Mouse (Mus musculus) hindbrain, embryonic 15.5 days (tissue): ENCODE data around the gene Muc2. TPM values are rescaled to one million over a fixed set of nuclear protein-coding genes. Genes with fewer than 3 reads are reported as not detected.

ENCODE experiments used
- ATAC-seq: fragments of 200-750 bp; cut with Nextera tagmentation; 2 replicates; pipeline ENCODE4 v1.8.0; 2017; ENCODE audit warnings: low read depth, moderate number of reproducible peaks, moderate TSS enrichment; ENCODE audit not compliant: low FRiP score
- H3K27ac ChIP-seq: fragments of 300-500 bp; sonication (generic); replicated peaks from 2 replicates; pipeline ENCODE4 v1.5.1; 2015; ENCODE audit warnings: mild to moderate bottlenecking, inconsistent platforms
- H3K27me3 ChIP-seq: fragments of 300-500 bp; sonication (generic); 2 replicates; pipeline ENCODE4 v1.6.1; 2015; ENCODE audit warnings: control low read depth, inconsistent platforms
- H3K36me3 ChIP-seq: fragments of 300-500 bp; sonication (generic); 2 replicates; pipeline ENCODE4 v1.6.1; 2015; ENCODE audit warnings: control low read depth, inconsistent platforms
- H3K4me1 ChIP-seq: fragments of 300-500 bp; sonication (generic); replicated peaks from 2 replicates; pipeline ENCODE4 v1.6.1; 2015; ENCODE audit warnings: control low read depth, inconsistent platforms
- H3K4me2 ChIP-seq: fragments of 300-500 bp; sonication (generic); 2 replicates; pipeline ENCODE4 v1.6.1; 2015; ENCODE audit warnings: moderate library complexity, mild to moderate bottlenecking, inconsistent platforms
- H3K4me3 ChIP-seq: fragments of 300-500 bp; sonication (generic); 2 replicates; pipeline ENCODE4 v1.5.1; 2015; ENCODE audit warnings: mild to moderate bottlenecking, inconsistent platforms
- H3K9ac ChIP-seq: fragments of 300-500 bp; sonication (generic); 2 replicates; pipeline ENCODE4 v1.6.1; 2015; ENCODE audit warnings: inconsistent platforms
- H3K9me3 ChIP-seq: fragments of 300-500 bp; sonication (generic); 2 replicates; pipeline ENCODE4 v1.6.1; 2016; ENCODE audit warnings: control low read depth, inconsistent platforms
- WGBS: fragments of 180-500 bp; shearing (Covaris S2); methylation state at CpG from one replicate; pipeline ENCODE4 v1.1.7; 2015; 5-methylcytosine and 5-hydroxymethylcytosine counted together
- polyA plus RNA-seq: library from polyadenylated mRNA; unstranded; fragments of >200 nt; fragmentation: Nextera tagmentation; extraction: Ambion mirVana; gene quantifications from 2 replicates; pipeline ENCODE4 v1.2.1, GENCODE M21; 2015

Muc2 gene
- polyA plus RNA-seq, 1 experiment from 2014 or later = 0.29 TPM

DNA sequence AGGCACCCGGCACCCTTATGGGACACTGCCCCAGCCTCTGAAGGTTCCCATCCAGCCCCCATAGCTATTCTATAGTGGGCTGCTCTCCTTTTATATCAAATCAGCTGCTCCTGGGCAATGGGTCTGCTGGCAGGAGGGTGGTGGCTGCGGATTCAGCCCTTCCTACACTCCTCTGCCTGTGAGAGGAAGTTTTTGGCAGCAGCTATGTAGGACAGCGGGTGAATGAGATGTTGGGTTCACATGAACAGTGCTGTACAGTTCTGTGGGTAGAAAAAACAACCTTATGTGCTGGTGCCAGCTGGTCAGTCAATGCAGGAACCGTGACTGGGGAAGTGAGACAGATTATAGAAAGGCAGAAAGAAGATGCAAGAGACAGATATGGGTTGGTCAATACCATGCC lies 11.2 kb upstream of the Muc2 start:
- ATAC-seq = no peak
- Histone ChIP-seq H3K4me1 (no peaks in the 10 kb centered on the region), H3K9ac (no peak overlapping the region), H3K27ac (no peak overlapping the region), H3K4me2 (no peak overlapping the region), H3K27me3 (no peaks in the 10 kb centered on the region), H3K36me3 (no peaks in the 10 kb centered on the region), H3K4me3 (no peak overlapping the region), H3K9me3 (no peaks in the 10 kb centered on the region)
- WGBS = 83% methylated on average over 4 of the region's 4 CpGs

DNA sequence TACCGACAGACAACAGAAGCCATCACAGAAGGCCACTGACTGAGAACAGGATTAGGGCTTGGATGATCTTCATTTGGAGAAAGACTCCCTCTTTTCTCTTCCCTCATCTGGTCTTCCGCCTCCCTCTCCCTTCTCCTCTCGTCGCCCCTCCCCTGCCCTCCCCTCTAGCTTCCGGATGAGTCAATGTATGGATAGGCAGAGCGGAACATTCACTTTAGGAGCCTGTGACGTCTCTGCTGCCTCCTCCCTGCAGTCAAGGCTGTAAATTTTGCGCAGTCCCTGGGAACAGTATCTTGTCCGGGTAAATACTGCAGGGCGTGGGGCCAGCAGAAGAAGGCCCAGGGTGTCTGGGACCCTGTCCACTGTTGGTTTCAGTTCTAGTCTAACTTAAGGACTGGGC lies 2.8 kb upstream of the Muc2 start:
- no peak overlapping the region for H3K27ac ChIP-seq
- H3K27me3 ChIP-seq = no peaks in the 10 kb centered on the region
- H3K36me3 ChIP-seq = no peaks in the 10 kb centered on the region
- no peaks in the 10 kb centered on the region for H3K9me3 ChIP-seq
- no peaks in the 10 kb centered on the region for H3K4me1 ChIP-seq
- H3K4me3 ChIP-seq = no peak overlapping the region
- H3K9ac ChIP-seq = no peak overlapping the region
- no peak for ATAC-seq
- no peak overlapping the region for H3K4me2 ChIP-seq
- 69% methylated on average over 10 of the region's 10 CpGs for WGBS

DNA sequence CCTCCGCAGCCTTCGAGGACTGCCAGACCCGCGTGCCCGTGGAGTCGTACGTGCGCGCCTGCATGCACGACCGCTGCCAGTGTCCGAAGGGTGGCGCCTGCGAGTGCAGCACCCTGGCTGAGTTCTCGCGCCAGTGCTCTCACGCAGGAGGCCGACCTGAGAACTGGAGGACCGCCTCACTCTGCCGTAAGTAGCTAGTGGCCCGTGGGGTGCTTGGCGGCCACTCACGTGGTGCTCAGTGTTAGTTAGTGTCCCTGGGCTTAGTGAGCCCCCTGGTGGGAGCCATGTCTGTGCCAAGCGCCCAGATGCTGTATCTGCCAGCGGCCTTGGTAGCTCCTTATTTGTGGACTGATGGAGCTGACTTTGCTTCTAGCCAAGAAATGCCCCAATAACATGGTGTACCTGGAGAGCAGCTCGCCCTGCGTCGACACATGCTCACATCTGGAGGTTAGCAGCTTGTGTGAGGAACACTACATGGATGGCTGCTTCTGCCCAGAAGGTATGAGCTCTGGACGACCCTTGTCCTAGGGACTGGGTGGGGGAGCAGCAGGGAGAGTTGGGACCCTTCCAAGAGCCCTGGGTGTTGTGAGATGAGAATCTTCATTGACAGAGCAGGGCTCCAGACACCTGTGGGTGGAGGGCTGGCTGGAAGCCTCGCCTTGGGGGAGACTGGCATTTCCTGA lies 3.6 kb downstream of the Muc2 start:
- Histone ChIP-seq H3K9ac (no peak overlapping the region), H3K4me3 (no peak overlapping the region)

DNA sequence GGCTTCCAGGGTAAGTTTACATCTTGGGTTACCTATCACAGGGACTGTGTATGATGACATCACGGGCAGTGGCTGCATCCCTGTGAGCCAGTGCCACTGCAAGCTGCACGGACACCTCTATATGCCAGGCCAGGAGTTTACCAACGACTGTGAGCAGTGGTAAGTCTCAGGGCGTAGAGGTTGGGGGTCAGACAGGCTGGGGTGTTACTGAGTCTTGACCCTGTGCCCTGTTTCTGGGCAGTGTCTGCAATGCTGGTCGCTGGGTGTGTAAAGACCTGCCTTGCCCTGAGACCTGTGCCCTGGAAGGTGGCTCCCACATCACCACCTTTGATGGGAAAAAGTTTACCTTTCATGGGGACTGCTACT lies 4.1 kb downstream of the Muc2 start:
- no peak for ATAC-seq
- H3K9ac ChIP-seq = no peak overlapping the region
- no peaks in the 10 kb centered on the region for H3K27me3 ChIP-seq
- no peaks in the 10 kb centered on the region for H3K9me3 ChIP-seq
- 77% methylated on average over 5 of the region's 5 CpGs for WGBS
- no peak overlapping the region for H3K27ac ChIP-seq
- no peaks in the 10 kb centered on the region for H3K36me3 ChIP-seq
- H3K4me2 ChIP-seq = no peak overlapping the region
- no peaks in the 10 kb centered on the region for H3K4me1 ChIP-seq
- no peak overlapping the region for H3K4me3 ChIP-seq

More for the DNA sequence above, 3.6 kb downstream of the Muc2 start:
- Histone ChIP-seq H3K27ac (no peak overlapping the region), H3K4me2 (peak overlapping the region; percentile 37), H3K36me3 (no peaks in the 10 kb centered on the region), H3K9me3 (no peaks in the 10 kb centered on the region), H3K4me1 (no peaks in the 10 kb centered on the region), H3K27me3 (no peaks in the 10 kb centered on the region)
- WGBS = 63% methylated on average over 30 of the region's 30 CpGs
- ATAC-seq = peak; percentile 48; the same call in 1 of the 2 replicates

DNA sequence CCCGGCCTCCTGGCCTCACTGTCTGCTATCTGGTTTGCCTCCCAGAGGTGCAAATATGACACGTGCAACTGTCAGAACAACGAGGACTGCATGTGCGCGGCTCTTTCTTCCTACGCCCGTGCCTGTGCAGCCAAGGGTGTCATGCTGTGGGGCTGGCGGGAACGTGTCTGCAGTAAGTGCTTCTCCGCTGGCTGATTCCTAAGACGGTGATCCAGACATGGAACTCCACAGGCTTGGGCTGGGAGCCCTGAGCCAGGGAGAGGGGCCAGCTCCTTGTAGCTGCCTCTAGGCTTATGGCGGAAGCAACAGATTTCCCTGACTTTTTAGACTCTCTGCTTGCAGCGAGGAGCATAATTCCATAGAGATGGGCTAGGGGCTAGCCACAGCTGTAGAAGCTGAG lies 6.4 kb downstream of the Muc2 start:
- H3K27me3 ChIP-seq = no peaks in the 10 kb centered on the region
- 83% methylated on average over 13 of the region's 13 CpGs for WGBS
- no peaks in the 10 kb centered on the region for H3K9me3 ChIP-seq
- H3K36me3 ChIP-seq = no peaks in the 10 kb centered on the region
- H3K4me3 ChIP-seq = no peak overlapping the region
- no peak overlapping the region for H3K4me2 ChIP-seq
- H3K27ac ChIP-seq = no peak overlapping the region
- no peak for ATAC-seq
- no peaks in the 10 kb centered on the region for H3K4me1 ChIP-seq
- H3K9ac ChIP-seq = no peak overlapping the region

DNA sequence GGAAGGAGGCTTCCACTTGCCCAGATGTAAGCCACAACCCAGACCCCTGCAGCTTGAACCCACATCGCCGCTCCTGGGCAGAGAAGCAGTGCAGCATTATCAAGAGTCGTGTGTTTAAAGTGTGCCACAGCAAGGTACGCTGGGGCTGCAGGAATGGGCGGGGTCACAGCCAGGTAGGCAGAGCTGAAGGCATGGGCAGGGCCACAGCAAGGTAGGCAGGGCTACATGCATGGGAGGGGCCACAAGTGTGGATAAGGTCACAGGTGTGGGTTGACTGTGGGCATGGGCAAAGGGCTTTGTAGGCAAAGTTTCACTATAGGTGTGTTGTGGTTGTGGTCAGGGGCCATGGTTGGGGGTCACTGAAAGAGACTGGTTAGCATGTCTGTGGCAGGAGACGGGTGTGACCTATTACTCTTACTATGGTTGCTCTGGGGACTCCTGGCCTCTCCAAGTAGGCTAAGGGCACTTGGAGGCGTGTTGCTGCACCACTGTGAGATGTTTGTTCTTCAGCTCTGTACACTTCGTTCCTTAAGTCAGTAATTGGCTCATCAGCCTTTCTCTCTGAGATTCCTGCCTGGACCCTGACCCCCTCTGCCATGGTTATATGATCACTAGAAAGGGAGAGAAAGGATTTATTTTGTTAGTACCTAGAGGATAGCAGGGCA lies 9.5 kb downstream of the Muc2 start:
- Histone ChIP-seq H3K27ac (no peak overlapping the region), H3K9ac (no peak overlapping the region), H3K4me1 (no peaks in the 10 kb centered on the region), H3K27me3 (no peaks in the 10 kb centered on the region), H3K36me3 (no peaks in the 10 kb centered on the region), H3K4me3 (no peak overlapping the region), H3K4me2 (no peak overlapping the region), H3K9me3 (no peaks in the 10 kb centered on the region)
- ATAC-seq = no peak
- 87% methylated on average over 8 of the region's 8 CpGs for WGBS

DNA sequence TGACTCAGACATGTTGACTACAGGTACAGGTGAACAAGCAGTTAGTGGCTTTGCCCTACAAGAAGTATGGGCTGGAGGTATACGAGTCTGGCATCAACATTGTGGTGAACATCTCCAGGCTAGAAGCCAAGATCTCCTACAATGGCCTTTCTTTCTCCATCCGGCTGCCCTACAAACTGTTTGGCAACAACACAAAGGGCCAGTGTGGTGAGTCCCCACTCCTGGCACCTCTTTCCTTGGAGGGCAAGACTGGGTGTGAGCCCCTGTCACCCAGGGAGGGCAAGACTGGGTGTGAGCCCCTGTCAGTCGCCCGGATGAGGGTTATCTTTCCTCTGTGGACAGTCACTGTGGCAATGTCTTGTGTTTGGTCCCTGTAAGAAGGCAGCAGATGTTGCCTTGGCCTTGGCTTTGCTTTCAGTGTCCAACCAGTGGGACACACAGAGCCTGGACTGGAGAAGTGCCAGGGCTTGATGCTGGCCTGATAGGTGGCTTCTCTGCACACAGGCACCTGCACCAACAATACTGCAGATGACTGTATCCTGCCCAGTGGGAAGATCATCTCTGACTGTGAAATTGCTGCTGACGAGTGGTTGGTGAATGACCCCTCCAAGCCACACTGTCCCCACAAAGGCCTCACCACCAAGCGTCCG lies 57.4 kb downstream of the Muc2 start:
- H3K4me3 ChIP-seq = no peak overlapping the region
- no peaks in the 10 kb centered on the region for H3K27me3 ChIP-seq
- H3K36me3 ChIP-seq = no peaks in the 10 kb centered on the region
- no peaks in the 10 kb centered on the region for H3K4me1 ChIP-seq
- no peak overlapping the region for H3K9ac ChIP-seq
- WGBS = 85% methylated on average over 7 of the region's 7 CpGs
- H3K9me3 ChIP-seq = no peaks in the 10 kb centered on the region
- ATAC-seq = no peak
- no peak overlapping the region for H3K4me2 ChIP-seq
- H3K27ac ChIP-seq = no peak overlapping the region

DNA sequence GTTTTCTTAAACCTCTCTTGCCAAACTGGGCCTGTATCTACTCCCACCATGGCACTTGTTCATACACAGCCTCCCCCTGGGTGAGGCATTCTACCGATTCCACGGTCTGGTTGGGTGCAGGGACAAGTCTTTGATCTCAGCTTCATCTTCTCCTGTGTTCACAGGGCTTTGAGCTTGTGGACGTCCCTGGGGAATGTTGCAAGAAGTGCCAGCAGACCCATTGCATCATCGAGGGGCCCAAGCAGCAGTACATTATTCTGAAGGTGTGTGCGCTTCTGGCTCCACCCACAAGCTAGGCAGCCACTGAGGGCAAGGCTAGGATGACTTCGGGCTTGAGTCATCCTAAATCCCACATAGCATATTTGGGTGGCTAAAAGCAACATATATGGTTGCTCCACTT lies 62.4 kb downstream of the Muc2 start:
- Histone ChIP-seq H3K36me3 (no peaks in the 10 kb centered on the region), H3K4me3 (no peak overlapping the region), H3K27me3 (no peaks in the 10 kb centered on the region), H3K9me3 (no peaks in the 10 kb centered on the region), H3K4me2 (no peak overlapping the region), H3K4me1 (no peaks in the 10 kb centered on the region), H3K9ac (no peak overlapping the region), H3K27ac (no peak overlapping the region)
- 84% methylated on average over 6 of the region's 6 CpGs for whole genome bisulfite sequencing
- ATAC-seq = no peak

DNA sequence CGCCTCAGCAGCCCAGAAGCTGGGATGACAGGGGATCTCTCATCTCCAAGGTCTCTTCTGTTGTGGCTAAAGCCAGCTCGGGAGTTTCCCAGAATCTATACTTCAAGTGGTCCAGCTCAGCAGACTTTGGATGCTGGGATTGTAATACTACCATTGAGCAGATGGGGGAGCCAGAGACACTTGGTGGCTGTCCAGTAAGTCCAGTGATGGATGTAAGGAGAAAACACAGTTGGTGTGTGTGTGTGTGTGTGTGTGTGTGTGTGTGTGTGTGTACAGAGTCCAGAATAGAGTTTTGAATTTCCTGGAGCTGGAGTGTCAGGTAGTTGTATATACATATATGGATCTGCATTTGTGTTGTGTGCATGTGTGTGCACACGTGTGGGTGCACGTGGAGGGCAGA lies 65.7 kb downstream of the Muc2 start:
- Histone ChIP-seq H3K36me3 (no peaks in the 10 kb centered on the region), H3K4me3 (no peak overlapping the region), H3K9ac (no peak overlapping the region), H3K4me2 (no peak overlapping the region), H3K27me3 (no peaks in the 10 kb centered on the region), H3K9me3 (no peaks in the 10 kb centered on the region), H3K27ac (no peak overlapping the region), H3K4me1 (no peaks in the 10 kb centered on the region)
- WGBS = 53% methylated on average over 4 of the region's 4 CpGs
- ATAC-seq = peak; percentile 59; the same call in 1 of the 2 replicates

DNA sequence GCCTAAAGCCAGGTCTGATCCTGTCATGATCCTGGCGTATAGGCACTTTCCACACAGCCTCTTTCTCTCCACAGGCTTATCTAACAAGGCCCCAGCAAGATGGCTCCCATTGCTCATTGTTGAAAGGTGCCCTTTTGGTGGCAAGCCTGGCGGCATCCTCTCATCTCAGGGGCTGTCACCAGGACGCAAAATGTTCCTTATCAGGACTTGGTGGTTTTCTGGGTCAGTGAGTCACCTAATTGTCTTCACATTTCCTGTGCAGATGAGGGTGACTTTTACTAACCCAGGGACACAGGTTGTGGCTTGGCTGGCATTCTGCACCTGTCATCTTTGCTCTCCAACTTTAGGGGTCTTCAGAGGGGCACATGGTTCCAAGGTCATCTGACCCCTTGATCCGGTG lies 68.2 kb downstream of the Muc2 start:
- no peaks in the 10 kb centered on the region for H3K9me3 ChIP-seq
- no peak for ATAC-seq
- no peak overlapping the region for H3K27ac ChIP-seq
- H3K9ac ChIP-seq = no peak overlapping the region
- H3K4me1 ChIP-seq = no peaks in the 10 kb centered on the region
- no peaks in the 10 kb centered on the region for H3K36me3 ChIP-seq
- no peak overlapping the region for H3K4me2 ChIP-seq
- no peak overlapping the region for H3K4me3 ChIP-seq
- no peaks in the 10 kb centered on the region for H3K27me3 ChIP-seq
- 76% methylated on average over 4 of the region's 4 CpGs for WGBS

DNA sequence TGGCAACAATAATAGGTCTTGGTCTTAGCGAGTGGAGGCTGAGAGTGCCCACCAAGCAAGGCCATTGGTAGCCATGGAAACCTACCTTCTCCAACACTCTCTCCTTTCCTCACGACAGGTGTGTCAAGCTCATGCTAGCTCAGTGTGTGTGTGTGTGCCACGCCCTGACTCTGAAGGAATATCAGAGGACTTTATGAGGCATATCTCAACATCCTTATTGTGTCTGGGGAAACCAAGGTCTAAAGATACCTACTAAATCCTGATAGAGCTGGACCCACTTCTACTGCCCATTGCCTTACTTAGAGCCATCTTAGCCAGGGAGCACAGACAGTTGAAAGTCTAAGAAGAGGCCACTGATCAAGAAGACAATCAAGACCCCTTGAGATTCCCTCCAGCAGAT lies 80.4 kb downstream of the Muc2 start:
- no peak overlapping the region for H3K9ac ChIP-seq
- H3K4me2 ChIP-seq = no peak overlapping the region
- H3K4me1 ChIP-seq = peaks cover 3% of the 10 kb centered on the region; the same call in 1 of the 2 replicates
- H3K4me3 ChIP-seq = no peak overlapping the region
- H3K27ac ChIP-seq = no peak overlapping the region
- 87% methylated on average over 3 of the region's 3 CpGs for WGBS
- no peaks in the 10 kb centered on the region for H3K36me3 ChIP-seq
- no peaks in the 10 kb centered on the region for H3K27me3 ChIP-seq
- H3K9me3 ChIP-seq = no peaks in the 10 kb centered on the region
- no peak for ATAC-seq

DNA sequence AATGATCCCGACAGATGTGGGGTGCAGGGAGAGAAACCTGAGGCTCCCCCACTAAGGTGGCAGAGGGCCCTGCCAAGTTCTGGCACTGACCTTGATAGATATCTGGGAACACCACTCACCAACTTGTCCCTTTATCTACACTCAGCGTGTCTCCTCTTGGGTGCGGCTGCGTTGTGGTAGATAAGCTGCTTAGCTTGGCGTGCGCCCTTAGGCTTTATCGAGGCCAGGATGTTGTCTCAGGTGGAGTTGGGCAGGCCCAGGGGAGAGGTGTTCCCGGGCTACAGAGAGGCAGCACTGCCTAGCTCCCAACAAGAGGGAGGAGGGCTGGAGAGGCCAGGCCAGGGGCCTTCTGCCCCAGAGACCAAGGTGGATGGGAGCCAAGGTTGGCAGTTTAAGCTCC lies 80.8 kb downstream of the Muc2 start:
- Histone ChIP-seq H3K4me1 (peaks cover 3% of the 10 kb centered on the region; the same call in 1 of the 2 replicates), H3K4me2 (no peak overlapping the region), H3K9me3 (no peaks in the 10 kb centered on the region), H3K36me3 (no peaks in the 10 kb centered on the region), H3K9ac (no peak overlapping the region), H3K27ac (no peak overlapping the region), H3K27me3 (no peaks in the 10 kb centered on the region), H3K4me3 (no peak overlapping the region)
- ATAC-seq = no peak
- 86% methylated on average over 8 of the region's 8 CpGs for WGBS
